Mouse (Mus musculus) liver, postnatal 0 days (tissue): ENCODE measurements at regions not wholly inside any gene's neighbourhood (a gene's known extent, or its start where the extent isn't known, plus 50 kb on each side); places are given as distances from the start of the nearest gene placed in this dataset.

Experiments used
- ATAC-seq: fragments of 200-750 bp; cut with Nextera tagmentation; 2 replicates; pipeline ENCODE4 v1.8.0; 2017; ENCODE audit warnings: mild to moderate bottlenecking, moderate library complexity
- DNase-seq: peaks from one replicate; pipeline ENCODE4 v3.0.0-alpha.2; 2016
- H3K27ac ChIP-seq: fragments of 300-500 bp; sonication (generic); 2 replicates; pipeline ENCODE4 v1.5.1; 2014; ENCODE audit warnings: antibody characterized with exemption, moderate library complexity, mild to moderate bottlenecking, low read depth
- H3K27me3 ChIP-seq: fragments of 300-500 bp; sonication (generic); 2 replicates; pipeline ENCODE4 v1.6.1; 2014; ENCODE audit warnings: low read length, control low read depth, mixed read lengths; ENCODE audit not compliant: insufficient read depth
- H3K36me3 ChIP-seq: fragments of 300-500 bp; sonication (generic); replicated peaks from 2 replicates; pipeline ENCODE4 v1.6.1; 2014; ENCODE audit warnings: mild to moderate bottlenecking, control low read depth, low read length, moderate library complexity, mixed read lengths; ENCODE audit not compliant: insufficient read depth
- H3K4me1 ChIP-seq: fragments of 300-500 bp; sonication (generic); 2 replicates; pipeline ENCODE4 v1.6.1; 2014; ENCODE audit warnings: antibody characterized with exemption, mild to moderate bottlenecking, control low read depth; ENCODE audit not compliant: insufficient read depth
- H3K4me2 ChIP-seq: fragments of 300-500 bp; sonication (generic); 2 replicates; pipeline ENCODE4 v1.6.1; 2014; ENCODE audit warnings: low read depth, mild to moderate bottlenecking, low read length, moderate library complexity, mixed read lengths
- H3K4me3 ChIP-seq: fragments of 300-500 bp; sonication (generic); 2 replicates; pipeline ENCODE4 v1.5.1; 2014; ENCODE audit warnings: low read depth, low read length
- H3K9ac ChIP-seq: fragments of 300-500 bp; sonication (generic); replicated peaks from 2 replicates; pipeline ENCODE4 v1.6.1; 2014; ENCODE audit warnings: mild to moderate bottlenecking, moderate library complexity
- H3K9me3 ChIP-seq: fragments of 300-500 bp; sonication (generic); 2 replicates; pipeline ENCODE4 v1.6.1; 2016; ENCODE audit warnings: mild to moderate bottlenecking, control low read depth, low read length, mixed read lengths
- CTCF ChIP-seq: sonication (generic); IDR thresholded peaks from 2 replicates; pipeline ENCODE4 v1.5.1; 2016; ENCODE audit warnings: antibody characterized with exemption, low read depth
- EP300 ChIP-seq: IDR thresholded peaks from 2 replicates; pipeline ENCODE4 v1.6.1; 2016; ENCODE audit warnings: antibody characterized with exemption, low read depth, mild to moderate bottlenecking
- WGBS: fragments of 180-500 bp; shearing (Covaris S2); extraction: QIAGEN DNeasy Blood & Tissue Kit; methylation state at CpG from one replicate; pipeline ENCODE4 v1.1.7; 2014; ENCODE audit not compliant: insufficient replicate concordance; 5-methylcytosine and 5-hydroxymethylcytosine counted together

DNA sequence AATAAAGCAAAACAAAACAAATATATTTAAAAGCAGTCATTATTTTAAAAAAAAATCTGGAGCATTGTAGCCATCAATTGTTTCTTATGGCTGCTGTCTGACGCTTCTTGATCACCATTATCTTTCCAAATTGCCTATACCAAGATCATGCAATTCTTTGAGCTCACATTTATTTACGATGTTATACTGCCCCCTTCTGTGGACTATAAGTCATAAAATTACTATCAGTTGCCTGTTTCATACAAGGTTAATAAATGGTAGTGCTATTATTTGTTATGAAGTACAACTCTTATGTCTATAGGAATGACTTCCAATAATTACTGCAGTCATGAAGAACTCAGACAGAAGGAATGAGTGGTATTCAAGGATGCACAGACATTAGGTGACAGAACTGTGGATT is 57.3 kb upstream of the Eda2r start:
- Histone ChIP-seq H3K36me3 (no peaks in the 10 kb centered on the region), H3K9me3 (no peaks in the 10 kb centered on the region), H3K9ac (no peak overlapping the region), H3K27ac (no peak overlapping the region), H3K27me3 (no peaks in the 10 kb centered on the region; the same call in 1 of the 2 replicates), H3K4me3 (no peak overlapping the region), H3K4me2 (no peak overlapping the region), H3K4me1 (no peaks in the 10 kb centered on the region)
- 45% methylated on average over 2 of the region's 2 CpGs for WGBS
- no peak for ATAC-seq
- no peak for DNase-seq
- TF ChIP-seq EP300, result no peak
- 0 out of 2 replicates have a peak, but pooled peaks have one; percentile 16 for TF ChIP-seq CTCF

DNA sequence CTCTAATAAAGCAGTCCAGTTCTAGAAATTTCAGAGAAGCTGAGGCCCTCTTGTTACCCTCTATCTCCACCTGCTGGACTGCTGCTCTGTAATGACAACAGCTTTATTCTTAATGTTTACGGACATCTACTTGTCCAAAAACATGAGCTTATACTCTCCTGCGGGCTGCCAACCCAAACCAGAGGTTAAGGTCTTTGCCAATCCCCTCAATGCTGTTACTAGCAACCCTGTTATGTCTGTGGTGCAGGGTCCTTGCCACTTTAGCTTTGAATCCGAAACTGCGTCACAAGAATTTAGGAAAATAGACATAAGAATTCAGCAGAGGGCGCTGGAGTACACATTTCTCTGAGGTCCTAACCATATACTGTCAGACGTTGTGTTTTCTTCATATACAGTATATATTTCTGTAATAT is 54.4 kb upstream of the Eda2r start:
- peak; percentile 54 for TF ChIP-seq CTCF
- TF ChIP-seq EP300, result no peak
- Histone ChIP-seq H3K4me3 (peak overlapping the region; percentile 43), H3K4me2 (peak overlapping the region; percentile 49), H3K4me1 (no peaks in the 10 kb centered on the region), H3K9ac (0 out of 2 replicates have a peak overlapping the region, but pooled peaks have one; percentile 34), H3K36me3 (no peaks in the 10 kb centered on the region), H3K27ac (no peak overlapping the region), H3K27me3 (no peaks in the 10 kb centered on the region), H3K9me3 (no peaks in the 10 kb centered on the region)
- peak; percentile 14 for DNase-seq
- peak; percentile 36; the same call in 1 of the 2 replicates for ATAC-seq
- WGBS, result 13% methylated on average over 6 of the region's 6 CpGs
